Mouse (Mus musculus) forebrain, embryonic 12.5 days (tissue): ENCODE measurements around the gene Rragb. TPM values are rescaled to one million over a fixed set of nuclear protein-coding genes. Genes with fewer than 3 reads are reported as not detected.
"Not testable (repeated sequence)": the region's sequence is repeated elsewhere in the genome, so short reads cannot be mapped to it uniquely, and the experiment has no call there.

Experiments used
- ATAC-seq: fragments of 200-750 bp; cut with Nextera tagmentation; 2 replicates; pipeline ENCODE4 v1.8.0; 2017; ENCODE audit warnings: moderate TSS enrichment; ENCODE audit not compliant: low FRiP score
- H3K27ac ChIP-seq: fragments of 300-500 bp; sonication (generic); 2 replicates; pipeline ENCODE4 v1.5.1; 2016; ENCODE audit warnings: mild to moderate bottlenecking
- H3K27me3 ChIP-seq: fragments of 300-500 bp; sonication (generic); 2 replicates; pipeline ENCODE4 v1.6.1; 2016; ENCODE audit warnings: mild to moderate bottlenecking
- H3K36me3 ChIP-seq: fragments of 300-500 bp; sonication (generic); replicated peaks from 2 replicates; pipeline ENCODE4 v1.6.1; 2016; ENCODE audit warnings: mild to moderate bottlenecking
- H3K4me1 ChIP-seq: fragments of 300-500 bp; sonication (generic); 2 replicates; pipeline ENCODE4 v1.6.1; 2016
- H3K4me2 ChIP-seq: fragments of 300-500 bp; sonication (generic); 2 replicates; pipeline ENCODE4 v1.6.1; 2016; ENCODE audit warnings: mild to moderate bottlenecking, moderate library complexity
- H3K4me3 ChIP-seq: fragments of 300-500 bp; sonication (generic); replicated peaks from 2 replicates; pipeline ENCODE4 v1.5.1; 2016; ENCODE audit warnings: mild to moderate bottlenecking
- H3K9ac ChIP-seq: fragments of 300-500 bp; sonication (generic); 2 replicates; pipeline ENCODE4 v1.6.1; 2016; ENCODE audit warnings: mild to moderate bottlenecking
- H3K9me3 ChIP-seq: fragments of 300-500 bp; sonication (generic); 2 replicates; pipeline ENCODE4 v1.6.1; 2016
- WGBS: fragments of 180-500 bp; shearing (Covaris S2); methylation state at CpG from one replicate; pipeline ENCODE4 v1.1.7; 2016; 5-methylcytosine and 5-hydroxymethylcytosine counted together
- polyA plus RNA-seq: library from polyadenylated mRNA; unstranded; fragments of >200 nt; fragmentation: Nextera tagmentation; extraction: Ambion mirVana; gene quantifications from 2 replicates; pipeline ENCODE4 v1.2.1, GENCODE M21; 2016

Gene Rragb
- polyA plus RNA-seq = 6.3 and 9.0 TPM in 2 replicates

- WGBS = 17% methylated on average over 47 of the region's 47 CpGs
- Histone ChIP-seq H3K9ac (peak within 1 kb of the TSS; percentile 53), H3K4me1 (no peaks in the 10 kb centered on the region), H3K36me3 (no peaks in the 10 kb centered on the region), H3K9me3 (no peaks in the 10 kb centered on the region), H3K27me3 (peaks cover 8% of the 10 kb centered on the region; the same call in 1 of the 2 replicates), H3K27ac (peak within 1 kb of the TSS; percentile 76), H3K4me3 (peak within 1 kb of the TSS; percentile 50), H3K4me2 (peak within 1 kb of the TSS; percentile 54)
- peak; percentile 99 for ATAC-seq
Observed at GRCm38 (mm10) chrX:153139734-153140515, at the start of gene Rragb. TSS of gene Rragb (plus strand) at chrX:153139981.

- H3K4me1 ChIP-seq = no peaks in the 10 kb centered on the region
- H3K4me3 ChIP-seq = no peak within 1 kb of the TSS
- H3K4me2 ChIP-seq = no peak within 1 kb of the TSS
- H3K36me3 ChIP-seq = no peaks in the 10 kb centered on the region
- 20% methylated on average over 2 of the region's 3 CpGs for WGBS
- no peak within 1 kb of the TSS for H3K9ac ChIP-seq
- no peak within 1 kb of the TSS for H3K27ac ChIP-seq
- H3K9me3 ChIP-seq = no peaks in the 10 kb centered on the region
- ATAC-seq = no peak
- H3K27me3 ChIP-seq = peaks cover 15% of the 10 kb centered on the region; the same call in 1 of the 2 replicates
Observed at GRCm38 (mm10) chrX:153118486-153118885, 21.3 kb upstream of the Rragb start, which contains the start of gene Foxr2. TSS of gene Foxr2 (plus strand) at chrX:153118786.

- ATAC-seq = no peak
- no peak overlapping the region for H3K27ac ChIP-seq
- H3K36me3 ChIP-seq = no peaks in the 10 kb centered on the region
- no peaks in the 10 kb centered on the region for H3K4me1 ChIP-seq
- H3K9me3 ChIP-seq = no peaks in the 10 kb centered on the region
- no peak overlapping the region for H3K9ac ChIP-seq
- H3K4me3 ChIP-seq = no peak overlapping the region
- H3K27me3 ChIP-seq = peaks cover 15% of the 10 kb centered on the region; the same call in 1 of the 2 replicates
- 17% methylated on average over 2 of the region's 2 CpGs for WGBS
- no peak overlapping the region for H3K4me2 ChIP-seq
Observed at GRCm38 (mm10) chrX:153119013-153119412, 20.8 kb upstream of the Rragb start.

GRCm38 (mm10) chrX:153142656-153143055 lies 2.9 kb downstream of the Rragb start:
- WGBS = 55% methylated on average over 3 of the region's 3 CpGs

GRCm38 (mm10) chrX:153151766-153152165 lies 12.0 kb downstream of the Rragb start:
- H3K4me2 ChIP-seq = no peak overlapping the region
- H3K27ac ChIP-seq = no peak overlapping the region
- no peak overlapping the region for H3K9ac ChIP-seq
- ATAC-seq = no peak
- 37% methylated on average over 1 of the region's 1 CpGs for WGBS
- H3K27me3 ChIP-seq = no peaks in the 10 kb centered on the region
- H3K9me3 ChIP-seq = no peaks in the 10 kb centered on the region
- H3K4me1 ChIP-seq = no peaks in the 10 kb centered on the region
- H3K36me3 ChIP-seq = no peaks in the 10 kb centered on the region
- H3K4me3 ChIP-seq = no peak overlapping the region

More at GRCm38 (mm10) chrX:153142656-153143055, 2.9 kb downstream of the Rragb start:
- Histone ChIP-seq H3K9ac (no peak overlapping the region), H3K27ac (no peak overlapping the region), H3K4me1 (no peaks in the 10 kb centered on the region), H3K27me3 (peaks cover 8% of the 10 kb centered on the region; the same call in 1 of the 2 replicates), H3K4me3 (no peak overlapping the region), H3K4me2 (no peak overlapping the region), H3K36me3 (no peaks in the 10 kb centered on the region), H3K9me3 (no peaks in the 10 kb centered on the region)
- no peak for ATAC-seq

- Histone ChIP-seq H3K27me3 (no peaks in the 10 kb centered on the region), H3K9ac (no peak overlapping the region), H3K9me3 (no peaks in the 10 kb centered on the region), H3K27ac (no peak overlapping the region), H3K4me2 (no peak overlapping the region), H3K4me3 (no peak overlapping the region), H3K36me3 (no peaks in the 10 kb centered on the region), H3K4me1 (no peaks in the 10 kb centered on the region)
- ATAC-seq = no peak
- 59% methylated on average over 3 of the region's 3 CpGs for WGBS
Observed at GRCm38 (mm10) chrX:153155322-153155721, 15.5 kb downstream of the Rragb start.

- Histone ChIP-seq H3K9ac (no peak overlapping the region), H3K9me3 (no peaks in the 10 kb centered on the region), H3K27me3 (no peaks in the 10 kb centered on the region), H3K27ac (no peak overlapping the region), H3K4me3 (no peak overlapping the region), H3K4me1 (no peaks in the 10 kb centered on the region), H3K36me3 (no peaks in the 10 kb centered on the region), H3K4me2 (no peak overlapping the region)
- no peak for ATAC-seq
- 7% methylated on average over 1 of the region's 1 CpGs for WGBS
Observed at GRCm38 (mm10) chrX:153174786-153175185, 35.0 kb downstream of the Rragb start.

GRCm38 (mm10) chrX:153182221-153182620 lies 42.4 kb downstream of the Rragb start:
- H3K4me1 ChIP-seq = no peaks in the 10 kb centered on the region
- no peak overlapping the region for H3K9ac ChIP-seq
- no peaks in the 10 kb centered on the region for H3K9me3 ChIP-seq
- H3K4me3 ChIP-seq = no peak overlapping the region
- 95% methylated on average over 2 of the region's 2 CpGs for WGBS
- no peak overlapping the region for H3K27ac ChIP-seq
- no peak overlapping the region for H3K4me2 ChIP-seq
- ATAC-seq = no peak
- no peaks in the 10 kb centered on the region for H3K36me3 ChIP-seq
- H3K27me3 ChIP-seq = no peaks in the 10 kb centered on the region

GRCm38 (mm10) chrX:153199185-153199584 lies 59.4 kb downstream of the Rragb start:
- H3K4me3 ChIP-seq, H3K27me3 ChIP-seq, ATAC-seq, H3K36me3 ChIP-seq, H3K27ac ChIP-seq, H3K9ac ChIP-seq, H3K9me3 ChIP-seq, H3K4me1 ChIP-seq, H3K4me2 ChIP-seq: not testable (repeated sequence)
- 80% methylated on average over 2 of the region's 2 CpGs for WGBS

GRCm38 (mm10) chrX:153211101-153211500 lies 71.3 kb downstream of the Rragb start:
- WGBS = 54% methylated on average over 1 of the region's 1 CpGs
- Histone ChIP-seq H3K4me1 (no peaks in the 10 kb centered on the region), H3K4me2 (no peak overlapping the region), H3K36me3 (no peaks in the 10 kb centered on the region), H3K27me3 (0 out of 2 replicates have a peak, but pooled peaks cover 2% of the 10 kb centered on the region), H3K9ac (no peak overlapping the region), H3K9me3 (no peaks in the 10 kb centered on the region), H3K4me3 (no peak overlapping the region), H3K27ac (no peak overlapping the region)
- ATAC-seq = no peak
